Mouse (Mus musculus): ENCODE measurements around the gene Dhx37. TPM values are rescaled to one million over a fixed set of nuclear protein-coding genes. Genes with fewer than 3 reads are reported as not detected.
A peak's percentile ranks its signal among the peaks of the same experiment; 100 is the strongest.
"Not testable (repeated sequence)": the region's sequence is repeated elsewhere in the genome, so short reads cannot be mapped to it uniquely, and the experiment has no call there.

Gene Dhx37
- total RNA-seq, 2 experiments from 2014 or later, result 12.2 to 14.5 TPM

DNA sequence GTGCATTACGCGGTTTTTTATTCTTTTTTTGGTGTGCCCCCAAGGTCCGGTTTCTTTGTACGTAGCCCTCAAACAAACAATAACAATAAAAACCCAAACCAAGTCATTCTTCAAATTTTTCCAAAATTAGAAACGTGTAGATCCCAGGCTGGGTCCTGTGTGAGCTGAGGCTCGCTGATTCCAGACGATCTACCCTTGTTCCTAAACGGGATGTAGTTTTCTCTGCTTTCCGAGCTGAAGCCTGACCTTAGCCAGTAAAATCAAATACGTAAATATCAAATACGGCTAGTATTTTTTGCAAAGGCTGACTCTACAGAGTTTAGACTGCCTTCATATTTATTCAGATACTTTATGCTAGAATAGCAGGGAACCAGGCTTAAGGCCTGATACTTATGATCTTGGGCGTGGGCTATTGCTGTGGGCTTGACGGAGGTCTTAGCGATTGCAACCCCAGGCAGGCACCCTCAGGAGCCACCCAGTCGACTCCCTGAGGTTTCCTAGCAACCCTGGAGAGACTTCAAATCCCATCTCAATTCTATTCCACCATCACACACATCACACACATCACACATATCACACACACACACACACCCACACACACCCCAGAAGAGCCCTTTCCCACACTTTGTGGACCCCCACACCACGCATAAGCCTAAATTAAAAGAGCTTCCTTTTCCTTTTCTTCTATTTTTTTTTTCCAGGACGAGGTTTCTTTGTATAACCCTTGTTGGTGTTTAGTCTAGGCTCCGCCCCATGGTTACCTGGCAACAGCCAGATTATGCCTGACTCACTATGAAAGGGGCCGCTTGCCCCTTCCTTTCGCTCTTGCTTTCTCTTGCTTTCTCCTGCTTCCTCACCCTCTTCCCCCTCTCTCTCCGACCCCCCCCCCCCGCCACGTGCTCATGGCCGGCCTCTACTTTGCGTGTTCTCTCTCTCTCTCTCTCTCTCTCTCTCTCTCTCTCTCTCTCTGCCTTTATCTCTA, 40.0 kb downstream of the Dhx37 start:
- intact Hi-C loops (cut with DNase I), result no loop called here
- DNase-seq (ENCODE audit: extremely low spot score in 1 of 2, low spot score in 2 of 2), result peak; percentile 72 to 90

DNA sequence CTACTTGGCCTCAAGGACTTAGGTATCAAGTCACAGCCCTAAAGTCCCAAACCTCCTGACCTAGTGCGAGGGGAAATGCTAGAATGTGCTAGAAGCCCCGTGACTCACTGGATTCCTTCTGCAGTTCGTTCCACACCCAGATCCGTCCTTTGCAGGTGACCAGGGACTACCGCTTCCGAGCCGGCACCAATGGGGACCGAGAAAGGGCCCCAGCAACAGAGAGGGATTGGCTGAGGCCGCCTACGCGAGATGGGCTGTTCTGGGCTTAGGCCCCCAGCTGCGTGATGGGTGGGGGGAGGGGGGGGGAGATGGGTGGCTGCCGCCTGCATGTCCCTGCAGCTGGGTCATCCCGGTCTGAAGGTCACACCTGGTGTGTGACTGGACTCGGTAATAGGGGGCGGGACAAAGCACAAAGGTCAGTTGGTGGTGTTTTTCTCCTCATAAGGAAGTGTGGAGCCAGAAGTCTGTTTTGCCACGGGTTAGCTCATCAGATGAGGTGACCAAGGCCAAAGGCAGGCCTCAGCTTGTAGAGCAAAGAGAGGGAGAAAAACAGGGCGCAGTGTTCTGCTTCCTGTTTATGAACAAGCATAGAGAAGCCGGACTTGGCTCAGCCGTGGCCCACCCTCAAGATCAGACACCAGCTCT, 40.8 kb downstream of the Dhx37 start:
- intact Hi-C loops (cut with DNase I), result no loop called here
- DNase-seq (ENCODE audit: extremely low spot score in 1 of 2, low spot score in 2 of 2), result peak; percentile 96 to 97

DNA sequence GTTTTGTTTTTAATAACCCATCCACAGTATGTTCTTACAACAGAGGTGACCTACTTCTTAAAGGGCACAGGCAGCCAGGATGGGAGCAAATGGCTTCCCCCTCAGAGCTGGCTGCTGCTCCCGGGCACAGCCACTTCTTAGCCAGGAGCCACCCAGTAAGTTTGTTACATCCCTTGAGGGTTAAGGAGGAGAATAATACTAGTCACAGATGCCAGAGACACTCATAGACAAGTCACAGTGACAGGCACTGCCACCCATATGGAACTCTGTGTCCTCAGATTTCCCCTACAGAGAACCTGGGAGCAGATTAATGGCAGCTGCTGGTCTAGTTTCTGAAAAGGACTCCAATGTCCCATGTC, 41.3 kb downstream of the Dhx37 start:
- intact Hi-C loops (cut with DNase I), result no loop called here

DNA sequence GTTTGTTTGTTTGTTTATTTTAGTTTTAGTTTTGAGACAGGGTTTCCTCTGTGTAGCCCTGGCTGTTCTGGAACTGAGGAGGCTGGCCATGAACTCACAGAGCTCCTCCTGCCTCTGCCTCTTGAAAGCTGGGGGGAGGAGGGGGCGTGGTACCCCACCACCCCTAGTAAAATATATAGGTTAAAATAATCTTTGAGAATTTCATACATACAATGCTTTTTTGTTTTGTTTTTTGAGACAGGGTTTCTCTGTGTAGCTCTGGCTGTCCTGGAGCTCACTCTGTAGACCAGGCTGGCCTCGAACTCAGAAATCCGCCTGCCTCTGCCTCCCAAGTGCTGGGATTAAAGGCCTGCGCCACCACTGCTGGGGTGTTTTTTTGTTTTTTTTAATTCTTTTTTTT, 41.7 kb downstream of the Dhx37 start:
- DNase-seq (ENCODE audit: extremely low spot score in 1 of 2, low spot score in 2 of 2); intact Hi-C loops (cut with DNase I): not testable (repeated sequence)

More for the DNA sequence above, 41.3 kb downstream of the Dhx37 start:
- DNase-seq (ENCODE audit: extremely low spot score in 1 of 2, low spot score in 2 of 2), result no peak

DNA sequence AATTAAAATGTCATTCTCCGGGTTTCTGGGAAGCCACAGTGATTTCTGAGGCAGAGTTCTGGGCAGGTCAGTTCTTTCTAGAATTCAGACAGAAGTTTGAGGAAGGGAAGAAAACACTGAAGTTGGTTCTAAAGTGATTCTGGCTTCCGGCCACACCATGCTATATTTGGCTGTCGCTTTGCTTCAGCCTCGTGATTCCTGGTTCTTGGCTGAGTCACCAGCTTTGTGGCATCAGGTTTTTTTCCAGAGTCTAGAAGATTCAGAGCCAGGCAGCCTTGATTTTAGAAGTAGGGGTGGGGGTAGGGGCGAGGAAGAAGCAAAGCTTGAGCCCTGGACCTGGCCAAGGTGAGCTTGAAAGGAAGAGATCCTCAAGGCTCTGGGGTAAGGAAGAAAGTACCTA, 42.3 kb downstream of the Dhx37 start:
- DNase-seq (ENCODE audit: extremely low spot score in 1 of 2, low spot score in 2 of 2), result peak; percentile 82 to 87
- intact Hi-C loops (cut with DNase I), result no loop called here

DNA sequence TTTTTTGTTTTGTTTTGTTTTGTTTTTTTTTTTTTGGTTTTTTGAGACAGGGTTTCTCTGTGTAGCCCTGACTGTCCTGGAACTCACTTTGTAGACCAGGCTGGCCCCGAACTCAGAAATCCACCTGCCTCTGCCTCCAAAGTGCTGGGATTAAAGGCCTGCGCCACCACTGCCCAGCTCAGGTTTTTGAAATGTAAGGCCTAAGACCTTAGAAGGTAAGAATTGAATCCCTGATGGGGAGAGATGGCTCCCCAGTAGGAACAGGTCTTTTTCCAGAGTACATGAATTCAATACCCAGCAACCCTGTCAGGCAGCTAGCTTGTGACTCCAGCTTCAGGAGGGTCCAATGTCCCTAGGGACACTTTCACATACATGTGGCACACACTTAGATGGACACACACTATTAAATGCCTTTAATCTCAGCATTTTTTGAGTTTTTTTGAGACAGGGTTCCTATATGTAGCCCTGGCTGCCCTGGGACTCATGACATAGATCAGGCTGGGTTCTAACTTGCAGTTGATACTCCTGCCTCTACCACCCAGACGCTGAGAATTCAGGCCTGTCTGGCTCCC, 42.9 kb downstream of the Dhx37 start:
- intact Hi-C loops (cut with DNase I), result no loop called here
- no peak for DNase-seq (ENCODE audit: extremely low spot score in 1 of 2, low spot score in 2 of 2)

DNA sequence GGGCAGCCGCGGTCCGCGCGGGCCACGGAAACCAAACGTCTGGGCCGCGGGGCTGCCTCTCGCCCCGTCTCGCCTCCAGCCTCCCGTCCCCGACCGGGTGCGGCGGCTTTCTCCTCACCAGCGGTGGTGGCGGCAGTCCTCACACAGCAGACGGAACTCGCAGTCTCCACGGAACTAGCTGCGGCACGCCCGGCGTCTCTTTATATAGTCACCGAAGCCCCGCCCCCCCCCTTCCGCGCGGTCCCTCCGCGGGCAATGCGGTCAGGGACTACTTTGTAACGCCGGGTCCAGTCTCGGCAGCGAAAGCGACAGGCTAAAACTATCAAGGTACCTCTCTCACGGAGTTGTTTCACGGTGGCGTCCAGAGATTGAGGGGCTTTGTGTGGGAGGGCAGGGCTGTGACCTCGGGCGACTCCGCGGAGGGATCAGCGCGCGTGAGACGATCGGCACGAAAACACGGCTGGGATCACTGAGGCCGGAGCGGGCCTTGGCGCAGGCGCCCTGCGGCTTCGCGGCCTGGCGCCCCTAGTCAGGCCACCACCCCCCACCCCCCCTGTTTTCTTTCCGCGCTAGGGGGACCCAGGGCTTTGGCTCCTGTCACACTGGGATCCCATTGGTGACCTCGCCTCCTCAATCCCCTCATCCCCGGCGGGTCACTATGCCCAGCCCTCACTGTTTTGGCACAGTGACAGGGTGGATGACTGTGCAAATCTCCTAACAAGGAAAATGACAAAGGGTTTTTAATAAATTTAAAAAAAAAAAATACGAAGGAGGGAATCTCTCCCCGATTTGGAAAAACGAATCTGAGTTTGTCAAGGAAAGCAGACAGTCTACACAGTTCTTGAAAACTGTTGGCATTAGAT, 44.1 kb downstream of the Dhx37 start, which contains the start of gene Ubc:
Ubc (minus strand) TSS at position 624 of the 863 bp plus-strand sequence.
- intact Hi-C loops (cut with DNase I), result no loop called here
- DNase-seq (ENCODE audit: extremely low spot score in 1 of 2, low spot score in 2 of 2), result peak; percentile 81 to 91

DNA sequence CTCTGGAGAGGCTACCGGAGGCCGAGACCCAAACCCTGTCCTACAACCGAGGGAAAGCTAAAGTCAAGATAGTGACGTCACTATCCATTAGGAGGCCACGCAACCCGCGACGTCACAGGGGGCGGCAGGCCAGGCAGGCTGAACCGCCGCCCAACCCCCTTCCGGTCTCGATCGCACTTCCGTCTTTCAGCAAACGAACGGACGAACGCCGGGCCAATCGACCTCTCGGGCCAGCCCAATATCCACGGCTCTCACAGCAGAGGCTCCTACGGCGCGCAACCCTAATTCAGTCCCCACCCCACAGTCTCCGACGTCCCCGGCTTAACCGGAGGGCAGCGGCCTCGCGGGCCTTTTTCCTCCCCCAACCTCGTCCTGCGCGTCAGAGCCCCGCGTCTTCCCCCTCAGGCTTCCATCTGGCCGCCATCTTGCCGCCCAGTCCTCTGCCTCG, 44.8 kb downstream of the Dhx37 start, which contains the start of gene Gm10382:
Gm10382 (plus strand) TSS at position 192 of the 448 bp plus-strand sequence.
- DNase-seq (ENCODE audit: extremely low spot score in 1 of 2, low spot score in 2 of 2), result peak; percentile 70 to 96
- intact Hi-C loops (cut with DNase I), result no loop called here

DNA sequence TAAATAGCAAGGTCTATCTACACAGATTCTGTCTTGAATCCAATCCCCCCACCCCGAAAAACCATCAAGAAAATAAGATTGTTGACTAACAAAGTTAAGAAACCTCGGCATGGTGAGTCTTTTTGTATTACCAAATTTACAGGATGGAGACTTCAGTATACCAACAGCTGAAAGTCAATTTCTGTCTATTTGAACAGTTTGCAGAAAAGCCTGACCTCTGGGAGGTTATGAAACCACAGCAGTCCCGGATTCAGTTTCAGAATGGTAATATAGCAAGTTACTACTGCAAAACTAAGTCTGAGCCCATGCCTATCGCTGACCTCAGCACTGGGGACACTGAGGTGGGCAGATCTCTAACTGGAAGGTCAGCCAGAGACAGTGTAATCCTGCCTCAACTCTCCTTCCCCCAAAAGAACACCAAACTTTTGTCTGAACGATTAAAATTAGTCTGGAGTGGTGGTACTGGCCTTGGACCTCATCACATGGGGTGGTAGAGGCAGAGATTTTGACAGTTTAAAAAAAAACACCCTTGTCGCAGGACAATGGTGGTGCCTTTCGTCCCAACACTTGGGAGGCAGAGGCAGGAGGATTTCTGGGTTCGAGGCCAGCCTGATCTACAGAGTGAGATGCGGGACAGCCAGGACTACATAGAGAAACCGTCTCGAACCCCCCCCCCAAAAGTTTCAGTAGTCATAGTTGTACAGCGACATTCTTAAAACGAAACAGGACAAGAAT, 45.4 kb downstream of the Dhx37 start:
- no peak for DNase-seq (ENCODE audit: extremely low spot score in 1 of 2, low spot score in 2 of 2)
- intact Hi-C loops (cut with DNase I), result no loop called here

DNA sequence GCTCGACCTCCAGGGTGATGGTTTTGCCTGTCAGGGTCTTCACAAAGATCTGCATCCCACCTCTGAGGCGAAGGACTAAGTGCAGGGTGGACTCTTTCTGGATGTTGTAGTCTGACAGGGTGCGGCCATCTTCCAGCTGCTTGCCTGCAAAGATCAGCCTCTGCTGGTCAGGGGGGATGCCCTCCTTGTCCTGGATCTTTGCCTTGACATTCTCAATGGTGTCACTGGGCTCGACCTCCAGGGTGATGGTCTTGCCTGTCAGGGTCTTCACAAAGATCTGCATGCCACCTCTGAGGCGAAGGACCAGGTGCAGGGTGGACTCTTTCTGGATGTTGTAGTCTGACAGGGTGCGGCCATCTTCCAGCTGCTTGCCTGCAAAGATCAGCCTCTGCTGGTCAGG, 46.6 kb downstream of the Dhx37 start:
- intact Hi-C loops (cut with DNase I); DNase-seq (ENCODE audit: extremely low spot score in 1 of 2, low spot score in 2 of 2): not testable (repeated sequence)

DNA sequence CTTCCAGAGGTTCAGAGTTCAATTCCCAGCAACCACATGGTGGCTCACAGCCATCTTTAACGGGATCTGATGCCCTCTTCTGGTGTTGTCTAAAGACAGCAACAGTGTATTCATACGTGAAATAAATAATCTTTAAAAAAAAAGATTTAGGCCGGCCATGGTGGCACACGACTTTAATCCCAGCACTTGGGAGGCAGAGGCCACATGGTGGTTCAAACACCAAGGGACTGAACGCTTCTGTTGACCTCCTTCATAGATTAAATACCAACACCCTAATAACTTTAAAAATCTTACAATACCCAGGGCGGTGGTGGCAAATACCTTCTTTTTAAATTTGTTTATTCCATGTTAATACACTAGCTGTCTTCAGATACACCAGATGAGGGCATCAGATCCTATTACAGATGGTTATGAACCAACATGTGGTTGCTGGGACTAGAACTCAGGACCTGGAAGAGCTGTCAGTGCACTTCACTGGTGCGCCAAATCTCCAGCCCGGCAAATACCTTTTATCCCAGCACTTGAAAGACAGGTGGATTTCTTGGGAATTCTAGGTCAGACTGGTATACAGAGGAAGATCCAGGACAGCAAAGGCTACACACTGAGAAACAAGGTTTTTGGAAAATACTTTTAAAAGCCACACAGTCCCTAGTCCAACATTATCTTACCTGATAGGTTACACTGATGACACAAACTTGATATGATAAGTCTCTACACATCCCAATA, 48.5 kb downstream of the Dhx37 start:
- no peak for DNase-seq (ENCODE audit: extremely low spot score in 1 of 2, low spot score in 2 of 2)
- intact Hi-C loops (cut with DNase I), result no loop called here

DNA sequence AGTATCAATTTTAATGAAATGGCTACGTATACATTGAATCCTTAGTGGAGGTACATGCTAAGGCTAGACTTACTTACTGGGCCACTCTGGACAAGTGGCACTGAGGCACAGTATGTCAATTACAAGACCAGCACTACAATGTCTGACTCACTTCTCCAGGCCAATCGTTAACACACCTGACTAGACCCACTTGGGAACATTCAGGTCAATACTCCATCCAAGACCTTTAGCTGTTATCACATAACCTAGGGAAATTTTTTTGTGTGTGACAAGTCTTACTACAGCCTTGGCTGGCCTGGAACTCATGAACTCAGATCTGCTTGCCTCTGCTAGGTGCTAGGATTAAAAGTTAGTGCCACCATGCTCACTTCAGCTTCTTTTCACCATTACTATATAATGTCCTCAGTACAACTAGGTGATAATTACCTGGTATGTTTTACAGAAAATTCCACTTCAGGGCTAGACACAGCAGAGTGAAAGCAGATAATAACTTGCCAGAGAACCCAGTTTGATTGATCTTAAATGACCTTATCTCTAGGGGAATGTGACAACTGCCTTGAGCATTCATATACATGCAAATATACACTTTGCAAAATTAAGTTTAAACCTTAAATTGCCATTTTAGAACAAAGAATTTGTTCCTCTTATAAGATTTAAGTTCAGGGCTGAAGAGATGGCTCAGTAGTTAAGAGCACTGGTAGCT, 49.3 kb downstream of the Dhx37 start:
- intact Hi-C loops (cut with DNase I), result no loop called here
- no peak for DNase-seq (ENCODE audit: extremely low spot score in 1 of 2, low spot score in 2 of 2)

DNA sequence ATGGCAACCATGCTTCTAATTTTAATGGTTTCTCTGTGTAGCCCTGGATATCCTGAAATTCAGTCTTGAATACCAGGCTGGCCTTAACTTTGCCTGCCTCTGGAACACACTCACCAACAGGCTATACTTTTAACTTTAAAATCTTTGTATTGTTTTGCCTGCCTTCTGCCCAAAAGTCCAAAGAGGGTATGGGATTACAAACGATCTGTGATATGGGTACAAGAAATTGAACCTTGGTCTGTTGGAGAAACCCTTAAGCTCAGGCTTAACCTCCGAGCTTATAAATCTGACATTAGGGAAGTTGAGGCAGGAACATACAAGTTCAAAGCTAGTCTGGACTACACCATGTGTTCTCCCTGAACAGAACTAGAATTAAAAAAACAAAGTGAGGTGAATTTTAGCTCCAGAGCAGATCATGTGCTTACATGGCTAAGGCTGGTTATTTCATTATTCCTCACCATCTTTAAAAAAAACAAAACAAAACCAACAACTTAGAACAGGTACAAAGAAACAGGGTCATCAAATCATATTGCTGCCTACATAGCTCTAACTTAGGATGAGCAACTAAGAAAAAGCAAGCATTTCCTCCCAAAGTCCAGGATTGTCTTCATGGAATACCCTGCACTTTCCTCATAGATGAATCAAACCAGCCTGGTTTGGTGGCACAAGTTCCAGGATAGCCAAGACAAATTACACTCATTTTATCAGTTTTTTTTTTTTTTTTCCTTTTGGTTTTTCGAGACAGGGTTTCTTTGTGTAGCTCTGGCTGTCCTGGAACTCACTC, 50.1 kb downstream of the Dhx37 start:
- intact Hi-C loops (cut with DNase I), result no loop called here
- no peak for DNase-seq (ENCODE audit: extremely low spot score in 1 of 2, low spot score in 2 of 2)

DNA sequence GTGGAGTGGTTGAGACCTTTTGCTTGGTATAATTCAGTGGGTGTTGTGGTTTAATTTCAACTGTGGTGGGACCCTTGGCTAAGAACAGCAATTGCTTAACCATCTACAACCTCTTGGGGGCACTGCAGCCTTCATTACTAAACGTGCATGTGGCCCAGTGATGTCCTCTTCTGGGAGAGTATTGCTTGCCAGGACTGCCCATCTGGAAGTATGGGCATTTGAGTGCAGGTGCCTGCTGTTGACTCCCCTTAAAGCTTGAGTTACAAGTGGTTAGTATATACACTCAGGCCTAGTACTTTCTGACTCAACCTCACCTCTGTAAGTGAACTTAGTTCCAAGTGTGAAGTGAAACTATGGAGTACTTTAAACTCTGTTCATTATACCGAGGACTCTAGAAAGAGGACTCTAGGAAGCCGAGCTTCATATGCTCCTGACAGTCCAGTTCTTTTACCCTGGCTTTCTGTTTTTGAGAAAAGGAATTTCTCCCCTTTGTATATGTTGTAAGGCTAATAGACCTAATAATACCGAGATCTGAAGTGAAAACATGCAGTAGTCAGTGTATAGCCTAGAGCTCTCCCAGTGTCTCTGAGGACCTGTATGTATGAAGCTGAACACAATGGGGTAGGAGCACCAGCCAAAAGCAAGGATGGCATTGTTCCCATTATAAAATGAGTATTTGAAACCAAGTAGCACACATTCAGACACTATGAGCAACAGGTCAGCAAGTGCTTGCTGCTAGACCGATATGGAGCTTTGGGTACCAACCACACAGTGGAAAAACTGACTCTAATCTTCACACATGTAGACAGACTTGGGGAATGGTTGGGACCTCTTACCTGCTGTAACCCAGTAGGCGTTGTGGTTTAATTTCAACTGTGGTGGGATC, 51.0 kb downstream of the Dhx37 start:
- DNase-seq (ENCODE audit: extremely low spot score in 1 of 2, low spot score in 2 of 2), result peak; percentile 48 to 56
- intact Hi-C loops (cut with DNase I), result no loop called here

DNA sequence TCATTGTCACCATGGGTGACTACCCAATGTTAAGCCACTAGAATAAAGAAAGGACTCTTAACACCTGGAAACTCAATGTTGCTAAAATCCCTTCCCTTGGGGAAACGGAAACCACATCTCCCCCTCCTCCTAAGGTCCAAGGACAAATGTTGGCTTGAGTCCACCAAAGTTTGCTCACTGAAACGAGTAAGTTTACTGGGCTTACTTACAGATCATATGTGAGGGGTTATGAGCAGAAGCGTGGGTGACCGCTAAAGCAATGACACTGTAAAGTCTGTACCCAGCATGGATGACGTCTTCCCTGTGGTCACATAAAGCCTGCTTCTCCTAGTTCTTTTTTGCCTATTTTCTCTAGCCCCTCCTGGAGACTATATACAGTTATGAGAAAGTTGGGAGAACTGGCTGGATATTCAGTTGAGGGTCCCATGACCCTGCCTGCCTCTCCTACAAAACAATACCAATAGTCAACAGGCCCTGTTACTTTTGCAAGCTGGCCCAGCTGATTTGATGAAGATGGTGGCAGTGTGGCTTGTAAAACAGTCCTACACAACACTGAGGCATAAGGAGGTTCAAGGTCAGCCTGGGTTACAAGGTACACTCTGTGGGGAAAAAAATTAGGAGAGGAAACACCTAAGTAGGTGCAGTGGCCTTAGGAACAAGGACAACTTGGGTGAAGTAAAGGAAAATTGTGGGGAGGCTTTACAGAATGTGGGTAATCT, 51.8 kb downstream of the Dhx37 start:
- no peak for DNase-seq (ENCODE audit: extremely low spot score in 1 of 2, low spot score in 2 of 2)
- intact Hi-C loops (cut with DNase I), result no loop called here
